Mouse (Mus musculus) frontal cortex, postnatal 25 days (tissue): ENCODE measurements around the gene Tmcc1.
"Not testable (repeated sequence)": the region's sequence is repeated elsewhere in the genome, so short reads cannot be mapped to it uniquely, and the experiment has no call there.

Experiments
- DNase-seq, 2 experiments: peaks; one replicate each; pipeline ENCODE4 v3.0.0; 2022; ENCODE audit warnings: low spot score in 2 of 2

The Tmcc1 gene

DNA sequence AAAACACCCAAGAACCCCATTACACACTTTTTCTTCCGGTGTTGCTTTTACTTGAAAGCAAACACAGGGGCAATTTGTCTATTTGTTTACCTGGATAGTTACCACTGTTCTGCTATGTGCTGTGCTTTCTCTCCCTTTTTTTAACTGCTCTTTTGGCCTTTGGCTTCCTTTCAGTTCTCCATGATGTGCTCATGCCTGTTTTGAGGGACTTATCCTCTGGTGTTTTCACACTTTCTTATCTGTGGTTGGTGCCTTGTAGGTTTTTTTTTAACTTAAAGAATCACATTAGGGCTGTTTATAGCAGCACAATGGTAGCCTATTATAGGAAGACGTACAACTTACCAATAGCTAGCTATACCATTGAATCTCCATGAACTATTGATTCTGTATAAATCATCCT is 51.6 kb downstream of the Tmcc1 start:
- no peak for DNase-seq

GRCm38 (mm10) chr6:116140782-116141181 is 52.5 kb downstream of the Tmcc1 start:
- DNase-seq: no peak

- DNase-seq: no peak
Measured at GRCm38 (mm10) chr6:116139143-116139856, 54.0 kb downstream of the Tmcc1 start.

GRCm38 (mm10) chr6:116135971-116136632 is 57.2 kb downstream of the Tmcc1 start:
- no peak for DNase-seq

- no peak for DNase-seq
Measured at GRCm38 (mm10) chr6:116133756-116134155, 59.5 kb downstream of the Tmcc1 start.

- no peak for DNase-seq
Measured at GRCm38 (mm10) chr6:116131771-116132170, 61.5 kb downstream of the Tmcc1 start.

- no peak for DNase-seq
Measured at GRCm38 (mm10) chr6:116128710-116129109, 64.6 kb downstream of the Tmcc1 start.

DNA sequence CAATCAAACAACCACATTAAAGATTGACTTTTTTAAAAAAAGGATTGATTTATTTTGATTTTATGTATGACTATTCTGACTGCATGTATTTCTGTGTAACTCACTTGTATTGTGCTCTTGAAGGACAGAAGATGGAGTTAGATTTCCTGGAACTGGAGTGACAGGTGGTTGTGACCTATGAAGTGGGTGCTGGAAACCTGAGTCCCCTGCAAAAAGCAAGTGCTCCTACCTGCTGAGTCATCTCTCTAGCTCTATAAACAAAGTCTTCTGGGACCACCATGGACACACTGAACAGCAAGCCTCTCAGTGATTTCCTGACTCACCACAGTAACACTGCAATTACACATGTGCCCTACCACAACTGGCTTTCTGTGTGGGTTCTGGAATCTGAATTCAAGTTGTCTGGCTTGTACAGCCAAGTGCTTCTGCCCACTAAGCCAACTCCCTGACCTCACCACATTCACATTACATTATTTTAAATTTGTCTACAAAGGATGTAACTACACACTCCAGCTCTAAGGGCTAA is 65.3 kb downstream of the Tmcc1 start:
- no peak for DNase-seq

- no peak for DNase-seq
Measured at GRCm38 (mm10) chr6:116126577-116126976, 66.7 kb downstream of the Tmcc1 start.

- no peak for DNase-seq
Measured at GRCm38 (mm10) chr6:116122881-116123280, 70.4 kb downstream of the Tmcc1 start.

DNA sequence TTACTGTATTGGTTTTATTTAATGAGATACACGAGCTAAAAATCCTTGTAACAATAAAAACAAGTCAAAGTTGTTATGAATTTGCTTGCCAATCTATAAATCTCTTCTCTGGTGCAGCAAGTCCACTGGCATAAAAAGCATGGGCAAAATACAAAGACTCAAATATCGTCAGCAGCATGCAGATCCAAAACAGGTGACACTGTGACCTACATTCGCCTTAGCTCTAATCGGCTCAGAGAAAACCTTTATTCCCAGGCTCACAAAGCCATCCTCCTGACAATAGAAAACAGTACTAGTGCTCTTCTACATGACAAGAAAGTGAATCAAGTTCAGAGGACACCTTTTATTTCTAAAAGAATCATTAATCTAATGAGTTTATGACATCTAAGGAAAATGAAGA is 73.6 kb downstream of the Tmcc1 start:
- DNase-seq: no peak

- DNase-seq: not testable (repeated sequence)
Measured at GRCm38 (mm10) chr6:116116634-116117033, 76.7 kb downstream of the Tmcc1 start.

DNA sequence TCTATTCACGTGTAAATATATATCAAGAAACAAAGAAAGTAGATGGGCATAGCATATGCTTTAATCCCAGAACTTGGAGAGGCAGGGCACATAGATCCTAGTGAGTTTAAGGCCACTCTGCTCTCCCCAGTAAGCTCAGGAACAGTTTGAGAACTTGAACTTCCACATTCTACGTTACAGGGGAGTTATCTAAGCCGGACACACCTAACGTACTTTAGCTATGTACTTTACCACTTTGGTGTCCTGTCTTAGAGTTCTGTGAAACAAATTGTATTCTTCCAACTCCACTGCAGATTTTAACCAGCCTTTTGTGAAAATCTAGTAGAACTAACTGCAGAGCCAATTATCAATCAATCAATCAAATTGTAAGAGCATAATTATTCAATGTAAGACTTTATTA is 82.7 kb downstream of the Tmcc1 start:
- DNase-seq: no peak

- DNase-seq: peak; percentile 8 to 20
Measured at GRCm38 (mm10) chr6:116107471-116108358, 85.6 kb downstream of the Tmcc1 start.

GRCm38 (mm10) chr6:116106967-116107470 is 86.3 kb downstream of the Tmcc1 start:
- no peak for DNase-seq

- DNase-seq: no peak
Measured at GRCm38 (mm10) chr6:116097579-116097978, 95.7 kb downstream of the Tmcc1 start.

GRCm38 (mm10) chr6:116089402-116089801 is 103.9 kb downstream of the Tmcc1 start:
- DNase-seq: no peak

GRCm38 (mm10) chr6:116086036-116086435 is 107.2 kb downstream of the Tmcc1 start:
- DNase-seq: no peak

GRCm38 (mm10) chr6:116082239-116082638 is 111.0 kb downstream of the Tmcc1 start:
- no peak for DNase-seq

DNA sequence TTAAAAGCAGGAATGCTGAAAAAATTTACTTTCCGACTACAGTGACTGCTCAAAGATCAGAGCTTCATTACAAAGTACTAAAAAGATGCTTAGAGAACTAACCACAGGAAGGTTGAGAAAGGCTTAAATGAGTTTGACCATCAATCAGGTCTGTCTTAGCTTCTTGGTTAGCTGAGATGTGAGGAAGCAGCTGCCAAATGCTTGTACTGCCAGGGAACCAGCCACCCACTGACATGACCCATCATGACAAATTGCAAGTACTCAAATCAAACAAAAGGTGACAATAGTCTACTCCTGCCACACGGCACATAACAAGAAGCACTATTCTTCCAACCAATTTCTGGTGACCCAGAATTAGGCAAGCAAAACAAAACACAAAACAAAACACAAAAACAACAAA is 111.9 kb downstream of the Tmcc1 start:
- DNase-seq: no peak

DNA sequence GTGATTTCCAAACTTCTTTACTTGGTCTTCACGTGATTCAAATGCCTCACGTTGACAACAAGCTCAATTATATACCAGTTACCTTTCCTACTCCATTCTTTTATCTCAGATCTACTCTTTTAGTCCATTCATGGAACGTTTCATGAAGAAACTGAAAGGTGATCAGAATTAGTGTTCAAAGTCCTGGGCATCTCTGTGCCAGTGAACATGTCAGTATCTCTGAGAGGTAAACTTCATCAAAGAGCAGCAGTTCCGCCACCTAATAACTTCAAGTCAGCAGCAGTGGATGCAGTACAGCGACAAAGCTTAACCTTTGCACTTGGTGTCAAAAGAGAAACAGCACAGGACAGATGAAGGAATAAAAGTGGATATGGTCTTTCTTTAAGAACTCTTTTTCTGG is 112.5 kb downstream of the Tmcc1 start:
- DNase-seq: no peak

DNA sequence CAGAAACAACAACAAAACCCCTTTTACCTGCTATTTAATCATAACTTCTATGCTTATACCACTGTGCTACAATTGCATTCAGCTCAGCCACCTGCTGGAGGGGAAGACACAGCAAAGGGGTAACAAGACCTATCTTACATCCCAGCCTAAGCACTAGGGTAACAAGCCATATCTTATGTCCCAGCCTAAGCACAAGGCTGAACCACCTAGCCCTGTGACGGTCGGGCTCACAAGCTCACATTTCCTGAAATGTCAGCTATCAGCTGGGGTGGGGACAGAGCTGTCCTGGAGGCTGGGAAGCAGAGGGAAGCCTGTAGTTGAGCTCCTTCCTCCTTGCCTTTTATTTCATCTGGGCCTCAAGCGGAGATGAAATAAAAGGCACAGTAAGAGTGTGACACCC is 115.7 kb downstream of the Tmcc1 start:
- no peak for DNase-seq
